Mouse (Mus musculus): Measurements from ENCODE around the gene Pikfyve. TPM values are rescaled to one million over a fixed set of nuclear protein-coding genes. Genes with fewer than 3 reads are reported as not detected.

Pikfyve gene
- polyA plus RNA-seq, 1 experiment from 2014 or later = 5.5 TPM

GRCm38 (mm10) chr1:65237712-65238111, 51.2 kb downstream of the Pikfyve start:
- Histone ChIP-seq H3K36me3 (ENCODE audit: control insufficient read depth, insufficient read depth) (peaks cover 19% of the 10 kb centered on the region), H3K4me1 (ENCODE audit: control insufficient read depth, insufficient read depth, low read length) (no peaks in the 10 kb centered on the region), H3K27ac (ENCODE audit: low read length) (no peak overlapping the region), H3K27me3 (ENCODE audit: control insufficient read depth, insufficient read depth, low read length) (no peaks in the 10 kb centered on the region), H3K9me3 (replicated peaks; ENCODE audit: control insufficient read depth, low read length) (no peaks in the 10 kb centered on the region), H3K4me2 (ENCODE audit: low read depth, low read length) (no peak overlapping the region), H3K9ac (ENCODE audit: low read length) (no peak overlapping the region), H3K4me3 (ENCODE audit: low read length) (no peak overlapping the region)
- no peak for ATAC-seq (replicated peaks; ENCODE audit: extremely low read depth, insufficient read depth, low FRiP score)
- 70% methylated on average over 3 of the region's 3 CpGs for WGBS

- Histone ChIP-seq H3K4me3 (ENCODE audit: low read length) (no peak overlapping the region), H3K9me3 (replicated peaks; ENCODE audit: control insufficient read depth, low read length) (no peaks in the 10 kb centered on the region), H3K36me3 (ENCODE audit: control insufficient read depth, insufficient read depth) (peaks cover 11% of the 10 kb centered on the region), H3K27me3 (ENCODE audit: control insufficient read depth, insufficient read depth, low read length) (no peaks in the 10 kb centered on the region), H3K9ac (ENCODE audit: low read length) (no peak overlapping the region), H3K27ac (ENCODE audit: low read length) (no peak overlapping the region), H3K4me2 (ENCODE audit: low read depth, low read length) (no peak overlapping the region), H3K4me1 (ENCODE audit: control insufficient read depth, insufficient read depth, low read length) (no peaks in the 10 kb centered on the region)
- ATAC-seq (replicated peaks; ENCODE audit: extremely low read depth, insufficient read depth, low FRiP score) = no peak
- 88% methylated on average over 1 of the region's 1 CpGs for WGBS
Measured at GRCm38 (mm10) chr1:65245637-65246036, 59.2 kb downstream of the Pikfyve start.

- Histone ChIP-seq H3K4me2 (ENCODE audit: low read depth, low read length) (no peak overlapping the region), H3K27me3 (ENCODE audit: control insufficient read depth, insufficient read depth, low read length) (no peaks in the 10 kb centered on the region), H3K27ac (ENCODE audit: low read length) (no peak overlapping the region), H3K4me3 (ENCODE audit: low read length) (no peak overlapping the region), H3K36me3 (ENCODE audit: control insufficient read depth, insufficient read depth) (0 out of 2 replicates have a peak, but pooled peaks cover 2% of the 10 kb centered on the region), H3K9ac (ENCODE audit: low read length) (no peak overlapping the region), H3K4me1 (ENCODE audit: control insufficient read depth, insufficient read depth, low read length) (no peaks in the 10 kb centered on the region), H3K9me3 (replicated peaks; ENCODE audit: control insufficient read depth, low read length) (no peaks in the 10 kb centered on the region)
- WGBS = 83% methylated on average over 3 of the region's 3 CpGs
- ATAC-seq (replicated peaks; ENCODE audit: extremely low read depth, insufficient read depth, low FRiP score) = no peak
Measured at GRCm38 (mm10) chr1:65280461-65280860, 94.0 kb downstream of the Pikfyve start.

GRCm38 (mm10) chr1:65281756-65282155, 95.3 kb downstream of the Pikfyve start, which contains the start of gene Pth2r:
TSS of gene Pth2r (plus strand) at chr1:65282056.
- Histone ChIP-seq H3K27ac (ENCODE audit: low read length) (no peak within 1 kb of the TSS), H3K36me3 (ENCODE audit: control insufficient read depth, insufficient read depth) (0 out of 2 replicates have a peak, but pooled peaks cover 2% of the 10 kb centered on the region), H3K4me2 (ENCODE audit: low read depth, low read length) (no peak within 1 kb of the TSS), H3K9me3 (replicated peaks; ENCODE audit: control insufficient read depth, low read length) (no peaks in the 10 kb centered on the region), H3K27me3 (ENCODE audit: control insufficient read depth, insufficient read depth, low read length) (no peaks in the 10 kb centered on the region), H3K9ac (ENCODE audit: low read length) (no peak within 1 kb of the TSS), H3K4me3 (ENCODE audit: low read length) (no peak within 1 kb of the TSS), H3K4me1 (ENCODE audit: control insufficient read depth, insufficient read depth, low read length) (no peaks in the 10 kb centered on the region)
- WGBS = 83% methylated on average over 6 of the region's 6 CpGs
- ATAC-seq (replicated peaks; ENCODE audit: extremely low read depth, insufficient read depth, low FRiP score) = no peak

- Histone ChIP-seq H3K4me2 (ENCODE audit: low read depth, low read length) (no peak overlapping the region), H3K4me3 (ENCODE audit: low read length) (no peak overlapping the region), H3K27ac (ENCODE audit: low read length) (no peak overlapping the region), H3K9ac (ENCODE audit: low read length) (no peak overlapping the region), H3K9me3 (replicated peaks; ENCODE audit: control insufficient read depth, low read length) (no peaks in the 10 kb centered on the region), H3K4me1 (ENCODE audit: control insufficient read depth, insufficient read depth, low read length) (no peaks in the 10 kb centered on the region), H3K27me3 (ENCODE audit: control insufficient read depth, insufficient read depth, low read length) (no peaks in the 10 kb centered on the region), H3K36me3 (ENCODE audit: control insufficient read depth, insufficient read depth) (no peaks in the 10 kb centered on the region)
- ATAC-seq (replicated peaks; ENCODE audit: extremely low read depth, insufficient read depth, low FRiP score) = no peak
- whole genome bisulfite sequencing = 7% methylated on average over 6 of the region's 6 CpGs
Measured at GRCm38 (mm10) chr1:65282766-65283165, 96.3 kb downstream of the Pikfyve start.

GRCm38 (mm10) chr1:65308476-65308875, 122.0 kb downstream of the Pikfyve start:
- Histone ChIP-seq H3K27ac (ENCODE audit: low read length) (no peak overlapping the region), H3K4me1 (ENCODE audit: control insufficient read depth, insufficient read depth, low read length) (peaks cover 3% of the 10 kb centered on the region; the same call in 1 of the 2 replicates), H3K27me3 (ENCODE audit: control insufficient read depth, insufficient read depth, low read length) (peaks cover 14% of the 10 kb centered on the region), H3K9ac (ENCODE audit: low read length) (no peak overlapping the region), H3K9me3 (replicated peaks; ENCODE audit: control insufficient read depth, low read length) (no peaks in the 10 kb centered on the region), H3K36me3 (ENCODE audit: control insufficient read depth, insufficient read depth) (no peaks in the 10 kb centered on the region), H3K4me3 (ENCODE audit: low read length) (no peak overlapping the region), H3K4me2 (ENCODE audit: low read depth, low read length) (no peak overlapping the region)
- 76% methylated on average over 3 of the region's 3 CpGs for WGBS
- no peak for ATAC-seq (replicated peaks; ENCODE audit: extremely low read depth, insufficient read depth, low FRiP score)

- H3K36me3 ChIP-seq (ENCODE audit: control insufficient read depth, insufficient read depth) = no peaks in the 10 kb centered on the region
- H3K4me2 ChIP-seq (ENCODE audit: low read depth, low read length) = peak overlapping the region; percentile 63
- ATAC-seq (replicated peaks; ENCODE audit: extremely low read depth, insufficient read depth, low FRiP score) = no peak
- no peak overlapping the region for H3K27ac ChIP-seq (ENCODE audit: low read length)
- H3K4me1 ChIP-seq (ENCODE audit: control insufficient read depth, insufficient read depth, low read length) = peaks cover 3% of the 10 kb centered on the region; the same call in 1 of the 2 replicates
- H3K27me3 ChIP-seq (ENCODE audit: control insufficient read depth, insufficient read depth, low read length) = peaks cover 14% of the 10 kb centered on the region
- H3K9me3 ChIP-seq (replicated peaks; ENCODE audit: control insufficient read depth, low read length) = no peaks in the 10 kb centered on the region
- no peak overlapping the region for H3K9ac ChIP-seq (ENCODE audit: low read length)
- WGBS = 3% methylated on average over 29 of the region's 29 CpGs
- H3K4me3 ChIP-seq (ENCODE audit: low read length) = peak overlapping the region; percentile 34
Measured at GRCm38 (mm10) chr1:65311214-65311933, 124.9 kb downstream of the Pikfyve start.

- WGBS = 11% methylated on average over 7 of the region's 7 CpGs
- Histone ChIP-seq H3K27me3 (ENCODE audit: control insufficient read depth, insufficient read depth, low read length) (peaks cover 14% of the 10 kb centered on the region), H3K4me2 (ENCODE audit: low read depth, low read length) (peak overlapping the region; percentile 63), H3K9me3 (replicated peaks; ENCODE audit: control insufficient read depth, low read length) (no peaks in the 10 kb centered on the region), H3K27ac (ENCODE audit: low read length) (no peak overlapping the region), H3K4me1 (ENCODE audit: control insufficient read depth, insufficient read depth, low read length) (peaks cover 3% of the 10 kb centered on the region; the same call in 1 of the 2 replicates), H3K36me3 (ENCODE audit: control insufficient read depth, insufficient read depth) (no peaks in the 10 kb centered on the region), H3K9ac (ENCODE audit: low read length) (no peak overlapping the region), H3K4me3 (ENCODE audit: low read length) (no peak overlapping the region; the same call in 1 of the 2 replicates)
- ATAC-seq (replicated peaks; ENCODE audit: extremely low read depth, insufficient read depth, low FRiP score) = no peak
Measured at GRCm38 (mm10) chr1:65312118-65312517, 125.6 kb downstream of the Pikfyve start.

GRCm38 (mm10) chr1:65312896-65313295, 126.4 kb downstream of the Pikfyve start:
- Histone ChIP-seq H3K4me3 (ENCODE audit: low read length) (no peak overlapping the region), H3K4me2 (ENCODE audit: low read depth, low read length) (no peak overlapping the region), H3K36me3 (ENCODE audit: control insufficient read depth, insufficient read depth) (no peaks in the 10 kb centered on the region), H3K9ac (ENCODE audit: low read length) (no peak overlapping the region), H3K9me3 (replicated peaks; ENCODE audit: control insufficient read depth, low read length) (no peaks in the 10 kb centered on the region), H3K27me3 (ENCODE audit: control insufficient read depth, insufficient read depth, low read length) (peaks cover 14% of the 10 kb centered on the region), H3K4me1 (ENCODE audit: control insufficient read depth, insufficient read depth, low read length) (peaks cover 3% of the 10 kb centered on the region; the same call in 1 of the 2 replicates), H3K27ac (ENCODE audit: low read length) (no peak overlapping the region)
- 56% methylated on average over 2 of the region's 2 CpGs for WGBS
- no peak for ATAC-seq (replicated peaks; ENCODE audit: extremely low read depth, insufficient read depth, low FRiP score)

Measured in heart, embryonic 16.5 days (tissue).